Mouse (Mus musculus): ENCODE data around the gene Ddah1. TPM values are rescaled to one million over a fixed set of nuclear protein-coding genes. Genes with fewer than 3 reads are reported as not detected.
A peak's percentile ranks its signal among the peaks of the same experiment; 100 is the strongest.

Ddah1 gene
- polyA plus RNA-seq (2014; fragmentation: Nextera tagmentation; extraction: Ambion mirVana): 14.0 and 15.6 TPM in 2 replicates

- Histone ChIP-seq H3K4me2 (ENCODE audit: low read depth, severe bottlenecking) (peak within 1 kb of the TSS; percentile 98), H3K36me3 (ENCODE audit: control insufficient read depth, insufficient read depth, low read length) (no peaks in the 10 kb centered on the region), H3K9me3 (ENCODE audit: control insufficient read depth, low read length) (no peaks in the 10 kb centered on the region), H3K4me3 (ENCODE audit: low read depth, low read length) (peak within 1 kb of the TSS; percentile 52), H3K4me1 (ENCODE audit: control insufficient read depth, insufficient read depth, low read length) (peaks cover 3% of the 10 kb centered on the region; the same call in 1 of the 2 replicates), H3K27me3 (ENCODE audit: control insufficient read depth, insufficient read depth, low read length) (peaks cover 22% of the 10 kb centered on the region), H3K9ac (ENCODE audit: low read length) (peak within 1 kb of the TSS; percentile 60), H3K27ac (replicated peaks; ENCODE audit: low read depth, low read length) (no peak within 1 kb of the TSS)
- DNase-seq (ENCODE audit: low spot score): peak; percentile 78
- ATAC-seq (ENCODE audit: insufficient number of reproducible peaks, low FRiP score, low TSS enrichment, low read depth): peak; percentile 71
- under 1% methylated on average over 91 of the region's 97 CpGs for WGBS
Measured at GRCm38 (mm10) chr3:145758561-145759378, at the start of gene Ddah1. Ddah1 (plus strand) TSS chr3:145758675.

DNA sequence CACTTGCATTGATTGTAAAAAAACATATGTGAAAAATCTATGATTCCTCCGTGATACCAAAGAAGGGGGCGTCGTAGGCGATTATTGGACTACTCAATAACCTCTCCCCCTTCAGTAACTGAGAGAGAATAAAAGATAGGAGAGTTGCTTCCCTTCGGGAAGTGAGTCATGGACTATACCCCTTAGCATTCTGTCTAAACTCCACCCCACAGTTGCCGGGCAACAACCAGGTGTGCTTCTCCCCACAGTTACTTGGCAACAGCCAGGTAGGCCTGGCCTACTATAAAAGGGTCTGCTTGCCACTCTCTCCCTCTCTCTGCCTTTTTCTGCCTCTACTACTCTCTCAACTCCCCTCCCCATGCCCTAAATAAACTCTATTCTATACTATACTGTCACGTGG lies 42.6 kb upstream of the Ddah1 start:
- H3K36me3 ChIP-seq (ENCODE audit: control insufficient read depth, insufficient read depth, low read length): no peaks in the 10 kb centered on the region
- 88% methylated on average over 7 of the region's 7 CpGs for WGBS
- ATAC-seq (ENCODE audit: insufficient number of reproducible peaks, low FRiP score, low TSS enrichment, low read depth) (no peak), DNase-seq (ENCODE audit: low spot score) (no peak)
- no peak overlapping the region for H3K9ac ChIP-seq (ENCODE audit: low read length)
- no peak overlapping the region for H3K27ac ChIP-seq (replicated peaks; ENCODE audit: low read depth, low read length)
- H3K4me1 ChIP-seq (ENCODE audit: control insufficient read depth, insufficient read depth, low read length): no peaks in the 10 kb centered on the region
- no peak overlapping the region for H3K4me3 ChIP-seq (ENCODE audit: low read depth, low read length)
- H3K27me3 ChIP-seq (ENCODE audit: control insufficient read depth, insufficient read depth, low read length): no peaks in the 10 kb centered on the region
- H3K4me2 ChIP-seq (ENCODE audit: low read depth, severe bottlenecking): no peak overlapping the region
- H3K9me3 ChIP-seq (ENCODE audit: control insufficient read depth, low read length): no peaks in the 10 kb centered on the region

DNA sequence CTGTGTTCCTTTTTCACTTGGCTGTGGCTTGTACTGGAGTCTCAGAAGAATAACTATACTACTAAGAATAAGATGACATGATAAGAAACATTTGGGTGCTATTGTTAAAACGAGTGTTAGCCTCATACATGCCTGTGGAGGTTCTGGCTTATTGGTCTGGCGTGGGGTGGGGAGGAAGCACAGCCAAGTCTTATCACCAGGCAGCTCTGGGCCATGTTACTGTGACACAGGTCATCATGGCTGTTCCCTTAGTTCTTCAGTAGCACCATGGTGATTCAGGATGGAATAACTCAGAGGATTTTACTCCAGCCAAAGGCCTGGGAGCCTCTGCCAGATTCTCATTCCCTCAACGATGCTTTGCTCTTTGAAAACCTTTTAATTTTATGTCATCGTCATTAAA lies 38.8 kb upstream of the Ddah1 start:
- DNase-seq (ENCODE audit: low spot score) (no peak), ATAC-seq (ENCODE audit: insufficient number of reproducible peaks, low FRiP score, low TSS enrichment, low read depth) (no peak)
- no peaks in the 10 kb centered on the region for H3K9me3 ChIP-seq (ENCODE audit: control insufficient read depth, low read length)
- H3K4me2 ChIP-seq (ENCODE audit: low read depth, severe bottlenecking): no peak overlapping the region
- no peak overlapping the region for H3K4me3 ChIP-seq (ENCODE audit: low read depth, low read length)
- 72% methylated on average over 4 of the region's 4 CpGs for WGBS
- no peak overlapping the region for H3K9ac ChIP-seq (ENCODE audit: low read length)
- no peak overlapping the region for H3K27ac ChIP-seq (replicated peaks; ENCODE audit: low read depth, low read length)
- no peaks in the 10 kb centered on the region for H3K4me1 ChIP-seq (ENCODE audit: control insufficient read depth, insufficient read depth, low read length)
- H3K36me3 ChIP-seq (ENCODE audit: control insufficient read depth, insufficient read depth, low read length): no peaks in the 10 kb centered on the region
- H3K27me3 ChIP-seq (ENCODE audit: control insufficient read depth, insufficient read depth, low read length): no peaks in the 10 kb centered on the region

GRCm38 (mm10) chr3:145725078-145725477 lies 33.4 kb upstream of the Ddah1 start:
- H3K4me1 ChIP-seq (ENCODE audit: control insufficient read depth, insufficient read depth, low read length): peaks cover 1% of the 10 kb centered on the region
- H3K9ac ChIP-seq (ENCODE audit: low read length): no peak overlapping the region
- DNase-seq (ENCODE audit: low spot score): no peak
- no peaks in the 10 kb centered on the region for H3K9me3 ChIP-seq (ENCODE audit: control insufficient read depth, low read length)
- H3K36me3 ChIP-seq (ENCODE audit: control insufficient read depth, insufficient read depth, low read length): no peaks in the 10 kb centered on the region
- ATAC-seq (ENCODE audit: insufficient number of reproducible peaks, low FRiP score, low TSS enrichment, low read depth): no peak
- H3K27ac ChIP-seq (replicated peaks; ENCODE audit: low read depth, low read length): no peak overlapping the region
- H3K4me3 ChIP-seq (ENCODE audit: low read depth, low read length): no peak overlapping the region
- 84% methylated on average over 8 of the region's 8 CpGs for WGBS
- no peak overlapping the region for H3K4me2 ChIP-seq (ENCODE audit: low read depth, severe bottlenecking)
- H3K27me3 ChIP-seq (ENCODE audit: control insufficient read depth, insufficient read depth, low read length): no peaks in the 10 kb centered on the region

- 70% methylated on average over 8 of the region's 8 CpGs for WGBS
- ATAC-seq (ENCODE audit: insufficient number of reproducible peaks, low FRiP score, low TSS enrichment, low read depth) (no peak), DNase-seq (ENCODE audit: low spot score) (no peak)
- H3K4me3 ChIP-seq (ENCODE audit: low read depth, low read length): no peak overlapping the region
- H3K27ac ChIP-seq (replicated peaks; ENCODE audit: low read depth, low read length): no peak overlapping the region
- no peak overlapping the region for H3K4me2 ChIP-seq (ENCODE audit: low read depth, severe bottlenecking)
- H3K4me1 ChIP-seq (ENCODE audit: control insufficient read depth, insufficient read depth, low read length): peaks cover 2% of the 10 kb centered on the region
- no peaks in the 10 kb centered on the region for H3K27me3 ChIP-seq (ENCODE audit: control insufficient read depth, insufficient read depth, low read length)
- no peaks in the 10 kb centered on the region for H3K9me3 ChIP-seq (ENCODE audit: control insufficient read depth, low read length)
- H3K9ac ChIP-seq (ENCODE audit: low read length): no peak overlapping the region
- no peaks in the 10 kb centered on the region for H3K36me3 ChIP-seq (ENCODE audit: control insufficient read depth, insufficient read depth, low read length)
Measured at GRCm38 (mm10) chr3:145728336-145728735, 30.1 kb upstream of the Ddah1 start.

DNA sequence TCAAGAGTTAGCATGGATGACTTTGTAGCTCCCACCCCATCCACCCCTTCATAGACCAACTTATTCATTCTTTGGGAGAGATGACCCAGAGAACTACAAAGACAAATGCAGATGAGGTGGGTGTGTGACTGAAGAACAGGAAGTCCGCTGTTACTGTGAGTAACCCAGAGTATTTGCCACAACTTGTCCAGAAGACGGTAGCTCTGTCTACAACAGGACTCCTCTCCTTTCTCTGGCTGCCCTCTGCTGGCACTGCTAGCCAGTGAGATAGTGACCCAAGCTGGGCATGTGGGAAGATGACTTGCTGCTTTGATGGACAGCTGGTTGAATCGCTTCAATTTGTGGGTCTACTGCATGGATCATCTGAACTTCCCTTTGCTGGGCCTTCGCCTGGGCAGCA lies 28.9 kb upstream of the Ddah1 start:
- Histone ChIP-seq H3K4me2 (ENCODE audit: low read depth, severe bottlenecking) (no peak overlapping the region), H3K36me3 (ENCODE audit: control insufficient read depth, insufficient read depth, low read length) (no peaks in the 10 kb centered on the region), H3K4me1 (ENCODE audit: control insufficient read depth, insufficient read depth, low read length) (peaks cover 2% of the 10 kb centered on the region), H3K4me3 (ENCODE audit: low read depth, low read length) (no peak overlapping the region), H3K27me3 (ENCODE audit: control insufficient read depth, insufficient read depth, low read length) (no peaks in the 10 kb centered on the region), H3K9me3 (ENCODE audit: control insufficient read depth, low read length) (no peaks in the 10 kb centered on the region), H3K9ac (ENCODE audit: low read length) (no peak overlapping the region), H3K27ac (replicated peaks; ENCODE audit: low read depth, low read length) (no peak overlapping the region)
- 59% methylated on average over 4 of the region's 4 CpGs for WGBS
- DNase-seq (ENCODE audit: low spot score) (no peak), ATAC-seq (ENCODE audit: insufficient number of reproducible peaks, low FRiP score, low TSS enrichment, low read depth) (no peak)

GRCm38 (mm10) chr3:145730092-145730491 lies 28.4 kb upstream of the Ddah1 start:
- H3K27ac ChIP-seq (replicated peaks; ENCODE audit: low read depth, low read length): no peak overlapping the region

DNA sequence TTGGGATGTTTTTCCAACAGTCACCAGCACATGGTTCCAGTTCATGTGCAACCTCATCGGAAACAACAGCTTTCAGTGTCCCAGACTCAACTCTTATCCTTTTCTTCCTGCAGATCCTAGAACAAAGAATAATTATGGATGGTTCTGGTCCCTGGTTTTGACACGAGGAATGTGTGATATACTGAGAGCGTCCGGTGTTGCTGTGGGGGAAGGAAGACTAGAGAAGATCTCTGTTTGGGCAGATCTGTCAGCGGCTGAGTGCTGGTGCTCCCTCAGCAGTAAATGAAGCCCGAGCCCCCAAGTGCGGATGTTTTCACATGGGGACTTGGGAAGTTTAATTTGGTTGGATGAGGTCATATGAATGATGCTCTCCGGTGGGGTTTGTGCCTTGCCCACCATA lies 23.6 kb upstream of the Ddah1 start:
- Histone ChIP-seq H3K4me1 (ENCODE audit: control insufficient read depth, insufficient read depth, low read length) (peaks cover 2% of the 10 kb centered on the region; the same call in 1 of the 2 replicates), H3K27me3 (ENCODE audit: control insufficient read depth, insufficient read depth, low read length) (no peaks in the 10 kb centered on the region), H3K9me3 (ENCODE audit: control insufficient read depth, low read length) (no peaks in the 10 kb centered on the region), H3K4me2 (ENCODE audit: low read depth, severe bottlenecking) (no peak overlapping the region), H3K27ac (replicated peaks; ENCODE audit: low read depth, low read length) (no peak overlapping the region), H3K9ac (ENCODE audit: low read length) (no peak overlapping the region), H3K36me3 (ENCODE audit: control insufficient read depth, insufficient read depth, low read length) (no peaks in the 10 kb centered on the region), H3K4me3 (ENCODE audit: low read depth, low read length) (no peak overlapping the region)
- DNase-seq (ENCODE audit: low spot score): no peak
- ATAC-seq (ENCODE audit: insufficient number of reproducible peaks, low FRiP score, low TSS enrichment, low read depth): no peak
- WGBS: 86% methylated on average over 8 of the region's 8 CpGs

More at GRCm38 (mm10) chr3:145730092-145730491, 28.4 kb upstream of the Ddah1 start:
- Histone ChIP-seq H3K4me3 (ENCODE audit: low read depth, low read length) (no peak overlapping the region), H3K9ac (ENCODE audit: low read length) (no peak overlapping the region), H3K36me3 (ENCODE audit: control insufficient read depth, insufficient read depth, low read length) (no peaks in the 10 kb centered on the region), H3K4me1 (ENCODE audit: control insufficient read depth, insufficient read depth, low read length) (peaks cover 2% of the 10 kb centered on the region), H3K4me2 (ENCODE audit: low read depth, severe bottlenecking) (no peak overlapping the region), H3K9me3 (ENCODE audit: control insufficient read depth, low read length) (no peaks in the 10 kb centered on the region), H3K27me3 (ENCODE audit: control insufficient read depth, insufficient read depth, low read length) (no peaks in the 10 kb centered on the region)
- WGBS: 12% methylated on average over 3 of the region's 3 CpGs
- DNase-seq (ENCODE audit: low spot score) (no peak), ATAC-seq (ENCODE audit: insufficient number of reproducible peaks, low FRiP score, low TSS enrichment, low read depth) (no peak)

Measured in limb, embryonic 11.5 days (tissue).